Mouse (Mus musculus) lung, adult 2 months (tissue): ENCODE data around the gene Lnpep.

Source experiments
- CTCF ChIP-seq: fragments of 200-500 bp; IDR thresholded peaks from 2 replicates; pipeline ENCODE4 v1.5.1; 2011; ENCODE audit warnings: mild to moderate bottlenecking, low read length, control low read depth; ENCODE audit not compliant: insufficient read depth
- POLR2A ChIP-seq: fragments of 200-500 bp; IDR thresholded peaks from 2 replicates; pipeline ENCODE4 v1.6.1; 2011; ENCODE audit warnings: low read depth, mild to moderate bottlenecking, control low read depth, low read length, borderline replicate concordance; ENCODE audit errors: extremely low read depth

GRCm38 (mm10) chr17:17602330-17602729 is 22.5 kb downstream of the Lnpep start:
- TF ChIP-seq POLR2A (no peak), CTCF (no peak)
